Mouse (Mus musculus) MEL (cell line): ENCODE measurements around the gene Rexo1. TPM values are rescaled to one million over a fixed set of nuclear protein-coding genes. Genes with fewer than 3 reads are reported as not detected.

Experiments used
- DNase-seq: peaks from one replicate; pipeline ENCODE4 v3.0.0; 2011; ENCODE audit warnings: low read depth, low spot score
- H3K27ac ChIP-seq: 2 replicates; pipeline ENCODE4 v1.5.1; 2012; ENCODE audit warnings: low read depth, mild to moderate bottlenecking, control low read depth, low read length, moderate library complexity; ENCODE audit not compliant: control insufficient read depth
- H3K27me3 ChIP-seq, 2 experiments: fragments of 150-350 bp in 1 of 2; sonication (generic) in 1 of 2; 2 replicates each; pipeline ENCODE4 v1.6.1; 2012; ENCODE audit warnings: low read length in 2 of 2, mild to moderate bottlenecking in 2 of 2, improper control_type of control experiment in 1 of 2, moderate library complexity in 1 of 2; ENCODE audit not compliant: insufficient read depth in 2 of 2, control insufficient read depth in 1 of 2
- H3K36me3 ChIP-seq, 2 experiments: 2 replicates each; pipeline ENCODE4 v1.6.1; 2012 to 2014; ENCODE audit warnings: low read length in 2 of 2, improper control_type of control experiment in 1 of 2, inconsistent platforms in 1 of 2, mild to moderate bottlenecking in 1 of 2; ENCODE audit not compliant: insufficient read depth in 2 of 2, control insufficient read depth in 1 of 2
- H3K4me1 ChIP-seq, 2 experiments: fragments of 150-350 bp in 1 of 2; sonication (generic) in 1 of 2; 2 replicates each; pipeline ENCODE4 v1.6.1; 2012; ENCODE audit warnings: low read length in 2 of 2, improper control_type of control experiment in 1 of 2, mild to moderate bottlenecking in 1 of 2; ENCODE audit not compliant: insufficient read depth in 2 of 2, control insufficient read depth in 1 of 2
- H3K4me3 ChIP-seq, 2 experiments: fragments of 150-350 bp in 1 of 2; sonication (generic) in 1 of 2; 2 replicates each; pipeline ENCODE4 v1.5.1; 2012; ENCODE audit warnings: low read depth in 2 of 2, low read length in 2 of 2, mild to moderate bottlenecking in 2 of 2, moderate library complexity in 2 of 2, control low read depth in 1 of 2, improper control_type of control experiment in 1 of 2; ENCODE audit not compliant: control insufficient read depth in 1 of 2, insufficient read depth in 1 of 2
- H3K79me2 ChIP-seq: 2 replicates; pipeline ENCODE4 v1.6.1; 2012; ENCODE audit warnings: mild to moderate bottlenecking, low read length, moderate library complexity; ENCODE audit not compliant: control insufficient read depth, poor library complexity, insufficient read depth
- H3K9ac ChIP-seq: 2 replicates; pipeline ENCODE4 v1.6.1; 2012; ENCODE audit warnings: low read depth, mild to moderate bottlenecking, control low read depth, low read length, moderate library complexity; ENCODE audit not compliant: control insufficient read depth, poor library complexity, severe bottlenecking
- H3K9me3 ChIP-seq: fragments of 150-350 bp; sonication (generic); replicated peaks from 2 replicates; pipeline ENCODE4 v1.6.1; 2012; ENCODE audit warnings: mild to moderate bottlenecking, low read length, improper control_type of control experiment, moderate library complexity; ENCODE audit not compliant: insufficient read depth
- CHD1 ChIP-seq: IDR thresholded peaks from 2 replicates; pipeline ENCODE4 v1.6.1; 2012; ENCODE audit warnings: low read depth, mild to moderate bottlenecking, inconsistent platforms, low read length, improper control_type of control experiment
- CHD2 ChIP-seq: IDR thresholded peaks from 2 replicates; pipeline ENCODE4 v1.6.1; 2011; ENCODE audit warnings: low read length, improper control_type of control experiment
- CTCF ChIP-seq, 3 experiments: IDR thresholded peaks in 2 of 3; conservative IDR thresholded peaks in 1 of 3; 2 replicates each; pipeline ENCODE4 v1.5.1; 2011 to 2012; ENCODE audit warnings: low read length in 3 of 3, low read depth in 2 of 3, mild to moderate bottlenecking in 2 of 3, improper control_type of control experiment in 1 of 3, inconsistent platforms in 1 of 3, mixed read lengths in 1 of 3, moderate library complexity in 1 of 3; ENCODE audit not compliant: control insufficient read depth in 1 of 3, insufficient read depth in 1 of 3, poor library complexity in 1 of 3, severe bottlenecking in 1 of 3
- E2F4 ChIP-seq: IDR thresholded peaks from 2 replicates; pipeline ENCODE4 v1.6.1; 2011; ENCODE audit warnings: low read depth, low read length, improper control_type of control experiment, borderline replicate concordance
- ELF1 ChIP-seq: IDR thresholded peaks from 2 replicates; pipeline ENCODE4 v1.6.1; 2014; ENCODE audit warnings: low read depth, mild to moderate bottlenecking, inconsistent platforms, low read length, improper control_type of control experiment, moderate library complexity
- EP300 ChIP-seq, 2 experiments: IDR thresholded peaks; 2 replicates each; pipeline ENCODE4 v1.6.1; 2011; ENCODE audit warnings: improper control_type of control experiment in 2 of 2, low read length in 2 of 2, low read depth in 1 of 2, mild to moderate bottlenecking in 1 of 2
- GABPA ChIP-seq: IDR thresholded peaks from 2 replicates; pipeline ENCODE4 v1.6.1; 2012; ENCODE audit warnings: low read depth, mild to moderate bottlenecking, inconsistent platforms, low read length, improper control_type of control experiment, moderate library complexity
- GATA1 ChIP-seq: IDR thresholded peaks from 2 replicates; pipeline ENCODE4 v1.6.1; 2011; ENCODE audit warnings: low read depth, low read length, improper control_type of control experiment
- KAT2A ChIP-seq: conservative IDR thresholded peaks from 2 replicates; pipeline ENCODE4 v1.6.1; 2012; ENCODE audit warnings: low read depth, low read length, improper control_type of control experiment, inconsistent platforms
- MAX ChIP-seq: IDR thresholded peaks from 2 replicates; pipeline ENCODE4 v1.6.1; 2011; ENCODE audit warnings: low read length, improper control_type of control experiment
- NELFE ChIP-seq: IDR thresholded peaks from 2 replicates; pipeline ENCODE4 v1.6.1; 2011; ENCODE audit warnings: low read depth, low read length, improper control_type of control experiment
- NRF1 ChIP-seq: IDR thresholded peaks from 2 replicates; pipeline ENCODE4 v1.6.1; 2014; ENCODE audit warnings: low read depth, mild to moderate bottlenecking, inconsistent platforms, low read length, improper control_type of control experiment, moderate library complexity; ENCODE audit not compliant: poor library complexity, insufficient read depth, severe bottlenecking
- POLR2A ChIP-seq, 2 experiments: IDR thresholded peaks; 2 replicates each; pipeline ENCODE4 v1.6.1; 2011 to 2012; ENCODE audit warnings: low read length in 2 of 2, mild to moderate bottlenecking in 2 of 2, control low read depth in 1 of 2, improper control_type of control experiment in 1 of 2, low read depth in 1 of 2, moderate library complexity in 1 of 2; ENCODE audit not compliant: control insufficient read depth in 1 of 2, insufficient read depth in 1 of 2, poor library complexity in 1 of 2
- SIN3A ChIP-seq: IDR thresholded peaks from 2 replicates; pipeline ENCODE4 v1.6.1; 2012; ENCODE audit warnings: low read length, improper control_type of control experiment, inconsistent platforms
- TAL1 ChIP-seq: IDR thresholded peaks from 2 replicates; pipeline ENCODE4 v1.6.1; 2012; ENCODE audit warnings: mild to moderate bottlenecking, inconsistent platforms, low read length, moderate library complexity, mixed read lengths
- USF2 ChIP-seq, 2 experiments: IDR thresholded peaks; 2 replicates each; pipeline ENCODE4 v1.6.1; 2011 to 2012; ENCODE audit warnings: improper control_type of control experiment in 2 of 2, low read length in 2 of 2, borderline replicate concordance in 1 of 2, inconsistent platforms in 1 of 2, low read depth in 1 of 2, mild to moderate bottlenecking in 1 of 2; ENCODE audit not compliant: insufficient read depth in 1 of 2
- polyA plus RNA-seq, 2 experiments: library from polyadenylated mRNA; stranded (reverse) in 1 of 2; unstranded in 1 of 2; fragments of >175 nt in 1 of 2; fragments of >200 nt in 1 of 2; gene quantifications; 2 replicates each; pipeline versions ENCODE4 v1.2.1 to v1.2.4; 2012; ENCODE audit warnings: low replicate concordance in 2 of 2, low read depth in 1 of 2; ENCODE audit not compliant: insufficient read length in 2 of 2, insufficient read depth in 1 of 2, missing spikeins in 1 of 2
- total RNA-seq: library from RNA; depleted of rRNA; stranded (reverse); fragments of 300-350 nt; gene quantifications from 2 replicates; pipeline ENCODE4 v1.2.3, GENCODE M21; 2012

Gene Rexo1
- total and polyA plus RNA-seq, 3 experiments, result 14.7 to 54.6 TPM; not detected in 1

DNA sequence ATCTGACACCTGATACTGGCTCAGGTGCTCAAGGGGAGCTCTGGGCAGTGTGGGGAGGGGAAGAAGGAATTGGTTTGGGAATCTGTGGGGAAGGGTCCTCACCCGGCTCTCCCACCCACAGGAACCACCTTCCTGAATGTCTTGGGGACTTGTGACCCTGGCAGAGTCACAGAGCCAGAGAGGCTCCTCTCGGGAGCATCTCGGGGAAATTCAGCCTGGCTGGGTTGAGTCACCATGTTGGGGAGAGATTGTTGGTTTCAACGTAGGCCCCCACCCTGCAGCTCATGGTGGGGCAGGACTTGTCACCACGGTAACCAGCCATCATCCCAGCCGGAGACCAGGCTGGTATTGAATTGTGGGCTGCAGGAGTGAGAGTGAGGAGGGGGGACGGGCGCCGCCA lies 56.6 kb downstream of the Rexo1 start:
- no peak for DNase-seq
- Histone ChIP-seq H3K9ac (no peak overlapping the region), H3K4me3 (no peak overlapping the region), H3K79me2 (no peaks in the 10 kb centered on the region; the same call in 1 of the 2 replicates), H3K9me3 (no peaks in the 10 kb centered on the region), H3K27me3 (peaks cover 10 to 12% of the 10 kb centered on the region in 2 experiments; a peak in 3 of 4 replicates), H3K27ac (no peak overlapping the region), H3K4me1 (0 out of 4 replicates have a peak, but pooled peaks cover 0 to 4% of the 10 kb centered on the region in 2 experiments), H3K36me3 (no peaks in the 10 kb centered on the region; a peak in 1 of 4 replicates)
- no peak for TF ChIP-seq USF2 (IDR thresholded peaks at IDR 0.05; ENCODE audit: borderline replicate concordance in 1 of 2, insufficient read depth in 1 of 2, low read depth in 1 of 2, low read length in 2 of 2)
- no peak for TF ChIP-seq CHD2
- TF ChIP-seq SIN3A, result no peak
- TF ChIP-seq CTCF (IDR thresholded peaks at IDR 0.05 in 2 of 3, conservative IDR thresholded peaks at IDR 0.05 in 1 of 3; ENCODE audit: control insufficient read depth in 1 of 3, insufficient read depth in 1 of 3, low read depth in 2 of 3, low read length in 3 of 3, poor library complexity in 1 of 3, severe bottlenecking in 1 of 3), result no peak
- no peak for TF ChIP-seq NRF1
- no peak for TF ChIP-seq ELF1
- no peak for TF ChIP-seq KAT2A
- no peak for TF ChIP-seq CHD1
- no peak for TF ChIP-seq TAL1
- no peak for TF ChIP-seq MAX
- no peak for TF ChIP-seq GABPA

- no peaks in the 10 kb centered on the region for H3K4me1 ChIP-seq
- no peaks in the 10 kb centered on the region; a peak in 1 of 4 replicates for H3K36me3 ChIP-seq
- no peak for DNase-seq
- TF ChIP-seq GATA1 (no peak), NELFE (no peak), USF2 (IDR thresholded peaks at IDR 0.05; ENCODE audit: borderline replicate concordance in 1 of 2, insufficient read depth in 1 of 2, low read depth in 1 of 2, low read length in 2 of 2) (no peak), POLR2A (IDR thresholded peaks at IDR 0.05; ENCODE audit: control insufficient read depth in 1 of 2, insufficient read depth in 1 of 2, low read depth in 1 of 2, low read length in 2 of 2, poor library complexity in 1 of 2) (no peak), E2F4 (no peak), EP300 (IDR thresholded peaks at IDR 0.05; ENCODE audit: low read depth in 1 of 2, low read length in 2 of 2) (no peak)
- TF ChIP-seq, all 39 proteins: peak for 0
- Histone ChIP-seq H3K9ac (no peak overlapping the region), H3K9me3 (no peaks in the 10 kb centered on the region), H3K27me3 (peaks cover 11 to 12% of the 10 kb centered on the region in 2 experiments; a peak in 3 of 4 replicates), H3K4me3 (no peak overlapping the region), H3K79me2 (no peaks in the 10 kb centered on the region), H3K27ac (no peak overlapping the region)
These were observed 57.6 kb downstream of the Rexo1 start for GRCm38 (mm10) chr10:80503599-80504220.
